Mouse (Mus musculus): ENCODE data around the gene Srr. TPM values are rescaled to one million over a fixed set of nuclear protein-coding genes. Genes with fewer than 3 reads are reported as not detected.

Gene Srr
- polyA plus RNA-seq, 1 experiment from 2014 or later, result 34.4 TPM

DNA sequence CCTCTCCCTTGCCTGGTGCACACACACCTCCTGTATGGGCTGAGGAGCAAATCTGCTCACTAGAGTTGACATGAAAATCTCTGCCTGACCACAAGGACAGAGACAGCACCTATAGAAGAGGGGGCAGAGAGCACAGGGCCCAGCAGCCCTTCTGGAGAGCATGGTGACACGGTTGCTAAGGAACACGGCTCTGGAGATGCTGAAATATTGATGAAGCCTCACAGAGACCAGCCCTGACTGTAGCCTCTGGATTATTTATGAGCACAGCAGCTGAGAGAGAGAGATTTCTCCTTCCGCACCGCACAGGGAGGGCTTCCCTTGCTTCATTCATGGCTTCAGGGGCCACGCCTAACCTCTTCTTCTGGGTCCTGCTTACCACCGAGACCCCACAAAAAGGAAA lies 56.1 kb downstream of the Srr start:
- 56% methylated on average over 6 of the region's 6 CpGs for WGBS
- Histone ChIP-seq H3K9me3 (no peaks in the 10 kb centered on the region), H3K4me3 (no peak overlapping the region), H3K27ac (peak overlapping the region; percentile 81), H3K4me2 (0 out of 2 replicates have a peak overlapping the region, but pooled peaks have one; percentile 3), H3K4me1 (replicated peaks) (peaks cover 41% of the 10 kb centered on the region), H3K36me3 (peaks cover 39% of the 10 kb centered on the region), H3K9ac (peak overlapping the region; percentile 43; the same call in 1 of the 2 replicates), H3K27me3 (no peaks in the 10 kb centered on the region)
- peak; percentile 66; the same call in 1 of the 2 replicates for ATAC-seq (ENCODE audit: low FRiP score)

- WGBS, result 96% methylated on average over 13 of the region's 13 CpGs
- Histone ChIP-seq H3K9ac (no peak overlapping the region), H3K36me3 (peaks cover 50% of the 10 kb centered on the region), H3K4me1 (replicated peaks) (peaks cover 39% of the 10 kb centered on the region), H3K27ac (0 out of 2 replicates have a peak overlapping the region, but pooled peaks have one; percentile 12), H3K4me3 (no peak overlapping the region), H3K4me2 (no peak overlapping the region), H3K9me3 (no peaks in the 10 kb centered on the region), H3K27me3 (no peaks in the 10 kb centered on the region)
- no peak for ATAC-seq (ENCODE audit: low FRiP score)
Observed at GRCm38 (mm10) chr11:74868046-74868760, 57.5 kb downstream of the Srr start.

GRCm38 (mm10) chr11:74867181-74867580 lies 58.6 kb downstream of the Srr start:
- Histone ChIP-seq H3K36me3 (peaks cover 58% of the 10 kb centered on the region), H3K4me1 (replicated peaks) (peaks cover 38% of the 10 kb centered on the region), H3K4me2 (no peak overlapping the region), H3K4me3 (no peak overlapping the region), H3K27me3 (no peaks in the 10 kb centered on the region), H3K9me3 (no peaks in the 10 kb centered on the region), H3K27ac (no peak overlapping the region), H3K9ac (no peak overlapping the region)
- 97% methylated on average over 2 of the region's 2 CpGs for WGBS
- ATAC-seq (ENCODE audit: low FRiP score), result no peak

GRCm38 (mm10) chr11:74866640-74867039 lies 59.1 kb downstream of the Srr start:
- no peak overlapping the region for H3K4me3 ChIP-seq
- H3K9ac ChIP-seq, result no peak overlapping the region
- WGBS, result 91% methylated on average over 4 of the region's 4 CpGs
- H3K36me3 ChIP-seq, result peaks cover 61% of the 10 kb centered on the region
- ATAC-seq (ENCODE audit: low FRiP score), result no peak
- H3K27me3 ChIP-seq, result no peaks in the 10 kb centered on the region
- H3K4me2 ChIP-seq, result no peak overlapping the region
- no peaks in the 10 kb centered on the region for H3K9me3 ChIP-seq
- peaks cover 32% of the 10 kb centered on the region for H3K4me1 ChIP-seq (replicated peaks)
- no peak overlapping the region for H3K27ac ChIP-seq

DNA sequence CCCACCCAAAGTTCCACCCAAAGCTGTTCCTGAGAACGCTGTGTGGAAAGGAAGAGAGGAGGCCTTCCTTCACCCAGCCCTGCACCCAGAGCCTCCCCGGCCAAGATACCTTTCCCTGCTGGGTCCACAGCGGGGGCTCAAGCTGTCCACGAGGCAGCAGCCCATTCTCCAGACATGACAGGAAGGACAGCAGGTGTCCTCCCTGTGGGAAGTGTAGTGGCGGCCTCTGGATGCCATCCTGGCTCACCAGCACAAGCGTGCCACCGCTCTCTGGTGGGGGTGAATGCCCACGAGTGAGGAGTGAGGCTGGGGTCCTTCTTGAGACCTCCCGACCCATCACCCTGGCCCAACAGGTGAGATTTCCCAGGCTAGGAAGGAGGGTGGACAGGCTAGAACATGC lies 60.5 kb downstream of the Srr start:
- peaks cover 72% of the 10 kb centered on the region for H3K36me3 ChIP-seq
- H3K4me1 ChIP-seq (replicated peaks), result peaks cover 18% of the 10 kb centered on the region
- no peaks in the 10 kb centered on the region for H3K27me3 ChIP-seq
- H3K4me3 ChIP-seq, result no peak overlapping the region
- no peak overlapping the region for H3K27ac ChIP-seq
- H3K4me2 ChIP-seq, result no peak overlapping the region
- no peaks in the 10 kb centered on the region for H3K9me3 ChIP-seq
- H3K9ac ChIP-seq, result no peak overlapping the region
- WGBS, result 90% methylated on average over 9 of the region's 9 CpGs
- ATAC-seq (ENCODE audit: low FRiP score), result no peak

DNA sequence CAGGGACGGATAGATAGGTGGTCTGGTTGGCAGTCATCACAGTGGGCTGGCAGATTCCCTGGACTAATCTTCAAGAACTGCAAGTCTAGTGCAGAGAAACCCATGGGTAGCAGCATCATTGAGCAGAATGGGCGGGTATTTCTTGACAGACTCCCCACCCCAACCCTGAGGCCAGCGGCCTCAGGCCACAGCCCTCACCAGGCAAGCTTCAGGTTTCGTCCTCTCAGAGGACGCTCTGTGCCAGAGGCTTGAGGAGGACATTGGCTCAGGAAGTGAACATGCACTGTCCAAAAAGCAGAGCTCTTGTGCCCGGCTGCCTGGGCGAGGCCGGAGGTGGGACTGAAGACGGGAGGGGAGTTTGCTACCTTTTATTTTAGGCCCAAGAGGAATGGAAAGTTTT lies 61.3 kb downstream of the Srr start:
- WGBS, result 92% methylated on average over 9 of the region's 9 CpGs
- no peak overlapping the region for H3K27ac ChIP-seq
- no peaks in the 10 kb centered on the region for H3K27me3 ChIP-seq
- H3K36me3 ChIP-seq, result peaks cover 80% of the 10 kb centered on the region
- no peak for ATAC-seq (ENCODE audit: low FRiP score)
- H3K4me3 ChIP-seq, result no peak overlapping the region
- H3K4me2 ChIP-seq, result no peak overlapping the region
- H3K4me1 ChIP-seq (replicated peaks), result peaks cover 10% of the 10 kb centered on the region
- H3K9ac ChIP-seq, result no peak overlapping the region
- H3K9me3 ChIP-seq, result no peaks in the 10 kb centered on the region

DNA sequence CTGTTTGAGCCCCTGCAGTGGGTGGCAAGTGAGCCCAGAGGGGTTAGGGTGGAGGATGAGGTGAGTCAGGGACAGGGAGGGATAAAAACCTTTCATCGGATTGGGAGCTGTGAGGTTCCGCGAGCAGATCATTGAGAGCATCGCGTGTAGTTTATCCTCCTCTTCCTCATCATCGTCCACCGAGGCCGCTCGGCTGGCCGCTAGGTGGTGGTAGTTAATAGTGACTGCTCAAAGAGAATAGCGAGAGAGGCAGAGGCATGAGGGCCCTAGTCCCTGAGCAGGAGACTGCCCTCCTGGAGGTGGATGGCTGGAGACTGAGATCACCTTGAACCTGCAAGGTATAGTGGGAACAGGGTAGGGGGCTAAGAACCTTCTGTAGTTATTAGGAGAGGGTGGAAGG lies 62.3 kb downstream of the Srr start:
- no peak for ATAC-seq (ENCODE audit: low FRiP score)
- Histone ChIP-seq H3K4me1 (replicated peaks) (peaks cover under 1% of the 10 kb centered on the region; the same call in 1 of the 2 replicates), H3K9me3 (no peaks in the 10 kb centered on the region), H3K36me3 (peaks cover 85% of the 10 kb centered on the region), H3K4me2 (no peak overlapping the region), H3K27ac (no peak overlapping the region), H3K27me3 (no peaks in the 10 kb centered on the region), H3K9ac (0 out of 2 replicates have a peak overlapping the region, but pooled peaks have one; percentile 8), H3K4me3 (no peak overlapping the region)
- 16% methylated on average over 11 of the region's 11 CpGs for WGBS

GRCm38 (mm10) chr11:74862129-74862528 lies 63.6 kb downstream of the Srr start:
- H3K36me3 ChIP-seq, result peaks cover 84% of the 10 kb centered on the region

DNA sequence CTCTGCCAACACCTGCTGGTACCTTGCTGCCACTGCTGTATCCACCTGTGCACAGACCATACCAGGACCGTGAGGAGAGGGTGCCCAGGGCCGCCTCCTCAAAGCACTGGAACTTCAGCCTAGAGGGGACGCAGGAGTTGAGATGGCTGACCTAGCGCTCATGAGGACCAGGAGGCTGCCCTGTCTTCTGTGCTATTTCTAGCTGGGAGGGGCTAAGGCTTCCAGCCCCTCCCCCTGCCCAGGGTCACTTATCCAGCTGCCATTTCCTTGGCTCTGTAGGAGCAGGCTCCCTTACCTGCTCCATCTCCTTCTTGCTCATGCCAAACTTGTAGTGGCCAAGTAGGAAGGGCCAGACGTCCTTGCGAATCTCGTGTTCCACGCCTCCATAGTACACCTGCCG lies 68.0 kb downstream of the Srr start:
- no peaks in the 10 kb centered on the region for H3K4me1 ChIP-seq (replicated peaks)
- H3K36me3 ChIP-seq, result peaks cover 74% of the 10 kb centered on the region
- WGBS, result 89% methylated on average over 9 of the region's 9 CpGs
- no peak overlapping the region for H3K27ac ChIP-seq
- ATAC-seq (ENCODE audit: low FRiP score), result no peak
- H3K27me3 ChIP-seq, result no peaks in the 10 kb centered on the region
- H3K4me3 ChIP-seq, result no peak overlapping the region
- H3K9ac ChIP-seq, result 0 out of 2 replicates have a peak overlapping the region, but pooled peaks have one; percentile 35
- H3K9me3 ChIP-seq, result no peaks in the 10 kb centered on the region
- no peak overlapping the region for H3K4me2 ChIP-seq

More at GRCm38 (mm10) chr11:74862129-74862528, 63.6 kb downstream of the Srr start:
- Histone ChIP-seq H3K9ac (no peak overlapping the region), H3K27ac (no peak overlapping the region), H3K9me3 (no peaks in the 10 kb centered on the region), H3K4me1 (replicated peaks) (no peaks in the 10 kb centered on the region; the same call in 1 of the 2 replicates), H3K4me3 (no peak overlapping the region), H3K4me2 (no peak overlapping the region), H3K27me3 (no peaks in the 10 kb centered on the region)
- 85% methylated on average over 5 of the region's 5 CpGs for WGBS
- no peak for ATAC-seq (ENCODE audit: low FRiP score)

Small RNA genes within 50 kb of the gene (microRNA-seq; reads per million reads assigned to microRNA genes)
- gene Mir6926, result not detected

Other genes with a start within 250 kb of the Srr start
- gene Pafah1b1, start 201.3 kb downstream of the Srr start, polyA plus RNA-seq (2015; fragmentation: Nextera tagmentation; extraction: Ambion mirVana), result 62.2 and 75.3 TPM in 2 replicates
- 53.8 and 55.4 TPM in 2 replicates for gene Mettl16, start 155.1 kb downstream of the Srr start, polyA plus RNA-seq (2015; fragmentation: Nextera tagmentation; extraction: Ambion mirVana)
- gene Mnt, start 95.0 kb downstream of the Srr start, polyA plus RNA-seq (2015; fragmentation: Nextera tagmentation; extraction: Ambion mirVana), result 9.0 and 9.1 TPM in 2 replicates
- 17.8 and 19.1 TPM in 2 replicates for gene Sgsm2, start 28.9 kb downstream of the Srr start, polyA plus RNA-seq (2015; fragmentation: Nextera tagmentation; extraction: Ambion mirVana)
- gene Tsr1, start 27.9 kb downstream of the Srr start, polyA plus RNA-seq (2015; fragmentation: Nextera tagmentation; extraction: Ambion mirVana), result 29.4 and 29.6 TPM in 2 replicates
- gene Smg6, start 125 bp downstream of the Srr start, polyA plus RNA-seq (2015; fragmentation: Nextera tagmentation; extraction: Ambion mirVana), result 17.8 and 18.4 TPM in 2 replicates
- gene Hic1, start 243.6 kb upstream of the Srr start, polyA plus RNA-seq (2015; fragmentation: Nextera tagmentation; extraction: Ambion mirVana), result 3.4 TPM in 2 replicates